Mouse (Mus musculus) heart, postnatal 25 days (tissue): Measurements from ENCODE around the gene Ptpa. TPM values are rescaled to one million over a fixed set of nuclear protein-coding genes. Genes with fewer than 3 reads are reported as not detected.
"Not testable (repeated sequence)": the region's sequence is repeated elsewhere in the genome, so short reads cannot be mapped to it uniquely, and the experiment has no call there.

Experiments
- DNase-seq: peaks from one replicate; pipeline ENCODE4 v3.0.0; 2022; ENCODE audit warnings: low spot score
- intact Hi-C: fragments of 180-260 bp; cut with DNase I; formaldehyde crosslinking; loops from one replicate; pipeline ENCODE4 v1.15.1; 2025
- total RNA-seq, 2 experiments: library from RNA; stranded (reverse); gene quantifications; 2 replicates each; pipeline ENCODE4 v1.2.3; 2021

Ptpa gene
- total RNA-seq, 2 experiments from 2014 or later, result 91.2 to 92.3 TPM

DNA sequence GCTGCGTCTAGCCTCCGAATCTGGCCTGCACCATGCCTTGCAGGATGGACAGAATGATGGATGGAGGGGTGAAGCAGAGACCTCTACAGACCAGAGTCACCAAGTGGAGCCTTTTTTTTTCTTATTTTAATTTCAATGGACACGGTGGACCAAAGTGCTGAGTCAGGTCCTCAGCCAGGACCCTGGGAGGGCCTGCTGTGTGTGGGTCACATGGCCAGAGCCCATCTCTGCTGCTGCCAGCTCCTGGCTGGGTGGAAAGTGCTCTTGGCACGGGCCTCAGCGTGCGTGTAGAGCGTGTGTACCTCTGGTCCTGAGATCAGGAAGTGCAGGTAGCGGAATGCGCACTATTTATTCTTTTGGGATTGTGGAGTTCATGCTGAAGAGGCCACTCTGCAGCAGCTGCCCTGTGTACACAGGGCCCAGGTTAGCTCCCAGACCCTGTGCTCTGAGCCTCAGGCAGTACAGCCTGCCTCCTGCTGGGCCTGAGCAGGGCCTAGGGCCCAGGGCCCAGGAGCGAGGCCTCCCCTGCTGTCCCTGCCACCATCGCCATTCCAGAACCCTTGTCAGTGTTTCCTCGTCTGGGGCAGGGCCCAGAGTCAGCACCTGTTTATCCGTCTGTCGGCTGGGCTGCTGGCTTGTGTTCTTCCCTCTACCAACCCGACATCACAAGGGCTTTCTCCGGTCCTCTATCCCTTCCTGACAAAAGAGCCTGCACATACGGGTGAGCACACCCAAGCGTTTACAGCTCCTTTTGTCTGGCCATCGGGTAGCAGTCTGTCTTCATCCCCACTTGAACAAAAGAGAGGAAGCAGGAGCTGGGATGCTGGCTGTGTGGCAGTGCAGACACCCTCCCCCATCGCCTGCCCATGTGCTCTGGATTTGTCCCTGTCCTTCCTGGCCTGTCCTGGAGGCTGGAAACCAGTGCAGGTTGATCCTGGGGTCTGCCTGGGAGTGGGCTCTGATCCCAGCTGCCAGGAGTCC, 16.4 kb upstream of the Ptpa start:
- intact Hi-C loops, result no loop called here

DNA sequence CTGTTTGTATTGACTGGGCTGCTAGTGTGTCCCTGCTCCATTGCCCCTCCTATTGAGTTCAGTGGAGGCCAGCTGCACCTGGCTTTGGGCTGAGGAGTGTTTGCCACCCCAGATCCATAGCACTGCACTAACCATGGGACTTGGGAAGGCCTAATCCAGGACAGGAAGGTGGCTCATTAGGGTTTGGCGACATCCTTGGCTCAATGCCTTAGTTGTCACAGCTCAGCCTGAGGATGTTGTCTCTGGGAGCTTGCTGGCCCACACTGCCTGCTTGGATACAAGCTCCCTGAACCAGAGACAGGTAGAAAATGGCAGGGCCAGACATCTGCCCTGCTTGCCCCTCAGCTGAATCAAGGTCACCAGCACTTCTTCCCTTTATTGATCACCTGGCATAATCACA, 14.3 kb upstream of the Ptpa start:
- intact Hi-C loops, result no loop called here
- no peak for DNase-seq

More for the DNA sequence above, 16.4 kb upstream of the Ptpa start:
- DNase-seq, result no peak

DNA sequence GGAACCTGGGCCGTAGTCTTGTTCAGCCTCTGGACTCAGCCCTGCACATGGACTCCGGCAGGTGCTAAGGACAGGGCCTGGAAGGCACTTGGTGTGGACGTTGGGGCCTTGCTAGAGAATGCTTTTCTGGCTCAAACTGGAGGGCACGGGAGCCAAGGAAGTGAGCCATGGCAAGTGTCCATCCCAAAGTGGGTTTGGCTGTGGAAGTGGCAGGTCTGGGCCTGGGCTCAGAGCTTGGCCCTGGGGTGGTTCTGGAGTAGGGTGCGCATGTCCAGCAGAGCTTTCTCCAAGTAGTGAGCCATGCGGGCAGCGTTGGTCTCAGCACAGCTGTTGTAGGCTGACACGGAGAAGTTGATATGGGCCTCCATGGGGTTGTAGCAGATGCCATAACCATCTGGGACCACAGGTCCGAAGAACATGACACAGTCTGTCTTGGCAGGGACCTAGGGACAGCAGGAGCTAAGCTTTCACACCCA, 13.4 kb upstream of the Ptpa start:
- intact Hi-C loops, result no loop called here

DNA sequence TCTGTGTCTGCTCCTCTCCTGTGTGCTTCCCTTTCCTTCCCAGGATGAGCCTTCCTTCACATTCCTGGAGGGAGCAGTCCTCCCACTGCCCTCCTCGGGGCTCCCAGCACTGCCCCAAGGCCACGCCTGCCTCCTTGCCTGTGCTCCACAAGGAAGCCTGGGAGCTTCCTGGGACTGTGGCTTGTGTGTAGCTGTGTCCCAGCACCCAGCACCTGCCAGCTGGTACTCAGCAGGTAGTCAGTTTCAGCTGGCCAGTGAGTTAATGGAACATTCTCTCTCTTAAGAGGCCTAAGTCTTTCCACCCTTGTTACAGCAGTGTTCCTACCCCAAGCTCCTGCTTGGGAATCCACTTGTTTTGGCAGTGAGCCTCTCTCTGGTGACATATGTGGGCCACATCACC, 13.0 kb upstream of the Ptpa start:
- no peak for DNase-seq
- intact Hi-C loops, result no loop called here

More for the DNA sequence above, 13.4 kb upstream of the Ptpa start:
- no peak for DNase-seq

DNA sequence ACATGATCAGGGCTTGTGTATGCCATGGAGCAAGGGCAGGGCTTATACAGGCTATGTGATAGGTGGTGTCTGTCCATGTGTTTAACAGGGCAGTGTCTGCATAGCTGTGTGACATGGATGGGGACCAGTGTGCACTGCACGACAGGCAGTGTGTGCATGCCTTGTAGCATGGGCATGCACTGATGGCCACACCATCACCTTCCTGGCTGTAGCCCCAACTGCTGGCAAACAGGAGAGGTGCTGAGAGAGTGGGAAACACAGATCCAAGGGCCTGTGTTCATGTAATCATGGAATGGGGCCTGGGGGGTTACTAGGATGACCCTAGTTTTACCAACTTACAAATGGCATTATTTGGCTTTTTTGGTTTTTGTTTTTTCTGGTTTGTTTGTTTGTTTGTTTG, 12.0 kb upstream of the Ptpa start:
- intact Hi-C loops, result no loop called here
- DNase-seq, result no peak

DNA sequence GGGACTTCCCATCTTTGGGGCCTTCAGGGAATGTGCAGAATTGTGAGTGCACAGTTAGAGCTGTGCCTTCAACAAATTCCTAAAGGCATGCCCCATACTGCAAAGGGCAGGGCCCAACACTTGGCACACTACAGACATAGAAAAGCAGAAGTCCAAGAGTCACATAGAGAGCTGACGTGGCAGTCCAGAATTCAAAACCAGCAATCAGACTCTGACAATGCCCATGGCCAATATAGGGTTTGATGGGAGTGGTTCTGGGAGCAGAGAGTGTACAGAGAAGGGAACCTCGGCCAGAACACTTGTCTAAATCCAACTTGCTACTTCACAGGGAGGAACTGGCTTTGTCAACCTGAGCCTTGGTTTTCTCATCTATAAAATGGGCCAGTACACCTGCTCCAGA, 8.6 kb upstream of the Ptpa start:
- intact Hi-C loops, result no loop called here
- DNase-seq, result no peak

DNA sequence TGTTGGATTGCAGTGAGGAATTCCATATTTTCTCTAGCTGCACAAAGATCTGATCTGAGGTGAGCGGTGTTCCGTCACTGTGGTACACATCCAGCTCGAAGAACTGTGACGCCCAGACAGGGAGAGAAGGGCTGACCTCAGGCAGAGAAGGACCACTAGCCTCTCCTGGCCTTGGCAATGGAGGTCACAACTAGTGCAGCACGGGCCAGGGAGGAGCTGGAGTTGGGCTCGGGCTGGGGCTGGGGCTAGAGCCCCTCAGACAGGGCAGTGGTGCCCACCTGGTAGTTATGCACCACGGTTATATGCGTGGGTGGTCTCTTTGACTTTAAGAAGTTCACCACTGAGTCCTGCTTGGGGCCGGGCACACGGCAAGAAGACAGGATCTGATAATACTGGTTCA, 8.1 kb upstream of the Ptpa start:
- intact Hi-C loops, result no loop called here
- DNase-seq, result no peak

DNA sequence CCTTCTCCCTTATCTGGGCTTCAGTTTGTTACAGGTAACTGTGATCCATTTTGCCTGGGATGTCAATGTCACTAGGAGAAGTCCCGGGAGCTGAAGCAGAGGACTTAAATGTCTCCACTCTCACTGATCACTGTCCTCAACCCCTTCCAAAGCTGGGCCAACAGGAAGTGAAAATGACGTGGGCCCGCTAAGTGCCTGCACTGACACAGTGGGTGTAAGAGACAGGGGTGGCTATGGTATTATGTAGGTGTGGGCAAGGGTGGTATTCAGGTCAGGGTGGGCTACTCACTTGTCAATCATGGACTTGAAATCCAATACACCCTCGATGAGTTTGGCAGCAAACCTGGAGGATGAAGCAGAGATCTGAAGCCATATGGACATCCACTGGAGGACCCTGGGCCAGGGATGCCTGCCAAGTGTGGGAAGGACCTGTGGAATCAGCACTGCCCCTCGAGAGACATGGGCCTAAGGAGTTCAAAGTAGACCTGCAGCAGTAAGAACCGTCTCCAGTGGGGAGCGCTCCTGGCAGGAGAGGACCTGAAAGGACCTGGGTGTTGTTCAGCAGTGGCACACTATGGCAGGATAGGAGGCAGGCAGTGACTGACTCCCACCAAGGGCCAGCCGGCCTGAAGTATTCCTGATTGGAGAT, 7.3 kb upstream of the Ptpa start:
- DNase-seq, result no peak
- intact Hi-C loops, result no loop called here

DNA sequence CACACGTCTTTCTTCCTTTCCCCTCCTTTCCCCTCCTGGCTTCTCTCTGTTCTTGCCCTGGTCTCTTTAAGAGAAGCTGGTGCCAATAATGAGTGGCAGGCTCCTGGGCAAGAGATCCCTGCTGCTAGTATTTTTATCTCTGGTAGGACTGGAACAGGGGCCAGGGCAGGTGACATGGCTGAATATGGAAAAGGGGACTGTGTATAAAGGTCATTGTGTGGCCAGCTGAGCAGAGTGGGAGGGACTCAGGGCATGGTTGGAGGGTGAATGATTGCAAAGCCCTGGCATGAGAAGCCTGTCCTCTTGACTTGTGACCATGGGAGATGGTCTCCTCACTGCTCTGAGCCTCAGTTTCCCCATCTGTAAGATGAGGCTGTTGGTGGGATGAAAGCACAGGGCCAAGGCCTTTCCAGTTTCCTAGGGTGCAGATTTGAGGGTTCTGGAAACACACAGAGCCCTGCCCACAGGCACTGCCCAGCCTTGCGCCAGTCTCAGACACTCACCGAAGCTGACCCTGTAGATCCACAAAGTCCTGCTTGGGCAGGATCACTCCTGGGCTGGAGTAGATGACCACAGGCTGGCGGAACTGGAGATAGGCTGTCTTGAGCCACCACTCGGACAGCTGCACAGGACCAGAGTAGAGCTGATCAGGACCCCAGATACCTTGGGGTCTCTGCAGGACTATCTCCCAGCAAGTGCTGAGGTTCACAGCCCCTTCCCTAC, 6.2 kb upstream of the Ptpa start:
- no peak for DNase-seq
- intact Hi-C loops, result no loop called here

DNA sequence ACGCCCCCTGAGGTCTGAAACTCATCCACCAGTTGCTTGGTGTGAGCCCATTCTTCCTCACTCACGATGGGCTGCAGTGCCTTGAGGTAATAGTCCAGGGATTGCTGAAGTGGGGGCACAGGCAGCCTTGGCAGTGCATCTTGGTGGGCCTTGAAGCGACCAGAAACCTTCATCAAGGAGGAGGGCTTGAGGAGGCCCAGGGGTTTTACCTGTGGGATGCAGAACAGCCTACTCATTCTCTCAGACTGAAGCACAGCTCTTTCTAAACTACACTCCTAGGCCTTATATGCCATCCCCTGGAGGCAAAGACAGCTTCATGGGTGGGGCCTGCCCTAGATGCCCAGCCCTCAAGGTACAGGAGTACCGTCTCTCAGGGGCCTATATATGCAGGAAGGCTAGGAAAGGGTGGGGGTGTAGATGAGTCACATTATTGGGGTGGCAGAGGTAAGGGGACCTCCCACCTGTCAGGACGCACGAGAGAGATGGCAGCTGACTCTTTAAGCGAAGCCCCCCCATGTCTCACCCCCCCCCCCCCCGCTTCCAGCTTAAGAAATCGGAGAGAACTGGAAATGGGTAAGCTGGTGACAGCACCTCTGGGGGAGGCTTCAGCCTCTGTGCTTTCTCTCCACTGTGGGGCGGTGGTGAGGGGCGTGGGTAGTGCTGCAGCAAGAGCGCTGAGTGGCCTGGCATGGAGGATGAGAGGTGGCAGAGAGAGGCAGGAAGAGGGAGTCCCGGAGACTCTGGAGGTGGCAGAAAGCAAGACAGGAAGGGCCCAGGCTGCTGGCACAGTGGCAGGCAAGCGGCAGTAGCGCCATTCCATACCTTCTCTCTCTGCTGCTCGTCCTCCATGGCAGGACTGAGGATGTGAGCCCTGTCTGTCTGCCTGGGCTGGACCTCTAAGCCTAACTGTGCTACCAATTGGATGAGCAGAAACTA, 2.5 kb upstream of the Ptpa start:
- DNase-seq, result no peak

DNA sequence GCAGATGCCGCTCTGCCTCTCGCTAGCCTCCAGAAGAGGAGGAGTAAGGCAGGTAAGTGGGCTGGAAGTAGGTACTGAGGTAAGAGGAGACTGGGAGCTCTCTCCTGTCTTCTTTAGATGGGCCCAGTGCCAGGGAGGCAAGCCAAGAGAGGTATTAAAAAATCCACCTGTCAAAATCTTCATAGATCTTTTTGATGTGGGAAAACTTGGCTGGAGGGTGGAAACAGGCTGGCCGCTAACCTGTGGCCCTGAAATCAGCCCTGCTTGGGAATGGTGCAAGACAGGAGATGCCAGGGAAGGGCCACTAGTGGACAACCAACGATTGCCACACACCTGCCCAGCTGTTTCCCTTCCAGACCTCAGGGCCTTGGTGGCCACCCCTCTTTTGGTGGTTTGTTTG, 1.7 kb upstream of the Ptpa start:
- DNase-seq, result no peak
- intact Hi-C loops, result loop anchor here (2.0 kb wide), 1 partner anchor 17 kb away; no protein-coding TSS in a partner anchor

More for the DNA sequence above, 2.5 kb upstream of the Ptpa start:
- intact Hi-C loops, result no loop called here

DNA sequence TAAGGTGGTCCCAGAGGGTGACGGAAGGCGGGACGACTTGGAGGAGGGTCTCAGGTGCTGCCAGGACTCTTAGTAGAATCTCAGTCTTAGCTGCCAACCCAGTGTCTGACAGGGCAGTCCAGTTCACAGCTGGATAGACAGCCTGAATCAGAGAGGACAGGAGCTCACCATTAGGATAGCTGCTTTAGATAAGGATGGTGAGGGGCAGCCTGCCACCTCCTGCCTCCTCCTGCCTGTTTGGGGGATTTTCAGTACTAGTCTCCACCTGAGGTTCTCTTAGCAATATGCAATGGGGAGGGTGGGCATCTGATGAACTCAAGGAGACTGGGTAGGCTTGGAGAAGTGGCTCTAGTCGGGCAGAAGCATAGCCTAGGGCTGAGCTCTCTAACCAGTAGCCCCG, 1.2 kb upstream of the Ptpa start:
- no peak for DNase-seq
- intact Hi-C loops, result loop anchor here (2.0 kb wide), 1 partner anchor 18 kb away; no protein-coding TSS in a partner anchor

DNA sequence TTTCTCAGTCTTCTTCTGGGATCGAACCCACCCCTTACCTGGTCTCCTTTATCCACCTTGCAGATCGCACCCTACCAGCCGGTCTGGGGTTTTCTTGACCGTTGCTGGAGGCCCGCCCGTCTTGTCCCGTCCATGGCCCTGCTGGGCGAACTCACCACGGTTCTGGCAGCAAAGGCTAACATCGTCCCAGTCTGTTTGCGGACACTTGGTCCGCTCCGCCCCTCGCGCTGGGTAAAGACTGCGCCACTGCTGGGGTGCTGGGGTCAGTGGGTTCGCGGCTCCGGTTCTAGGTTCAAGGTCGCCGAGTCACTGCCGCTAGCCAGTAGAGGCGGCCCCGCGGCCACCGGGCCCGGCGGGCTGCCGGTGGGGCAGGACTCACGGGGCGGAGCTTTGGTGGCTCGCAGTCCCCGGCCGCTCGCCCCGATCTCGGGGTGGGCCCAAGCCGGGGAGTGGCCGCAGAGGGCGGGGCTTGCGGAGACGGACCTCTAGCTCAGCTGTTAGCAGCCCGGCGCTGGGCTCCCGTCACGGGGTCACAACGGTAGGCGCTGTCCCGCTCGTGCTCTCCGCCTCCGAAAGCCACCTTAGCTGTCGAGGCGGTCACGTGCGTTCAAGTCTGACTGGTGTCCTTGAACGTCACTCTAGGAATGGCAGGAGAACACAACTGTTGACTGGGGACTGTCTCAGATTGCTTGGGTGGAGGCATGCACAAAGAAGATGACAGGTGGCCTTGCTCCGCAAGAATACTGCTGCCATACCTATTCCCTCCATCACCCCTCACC, 493 bp upstream of the Ptpa start, which contains the start of gene Crat:
TSS of gene Crat (minus strand) at position 657 of the 779 bp plus-strand sequence.
- intact Hi-C loops, result loop anchor here (2.0 kb wide), 1 partner anchor 19 kb away; no protein-coding TSS in a partner anchor
- DNase-seq, result peak; percentile 95

DNA sequence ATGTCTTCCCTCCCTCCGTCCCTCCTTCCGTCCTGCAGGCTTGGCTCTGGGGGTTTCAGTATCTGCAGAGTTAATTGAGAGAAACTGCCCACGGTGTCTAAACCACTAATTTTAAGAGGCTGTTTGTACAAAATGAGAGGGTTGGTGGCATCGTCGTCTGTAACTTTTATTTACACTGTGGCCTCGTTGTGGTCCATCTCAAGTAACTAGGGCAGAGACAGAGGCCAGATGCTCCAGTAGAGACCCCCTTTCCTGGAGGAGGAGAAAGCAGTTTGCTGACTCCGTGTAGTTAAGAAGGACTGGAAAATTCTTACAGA, 768 bp downstream of the Ptpa start:
- intact Hi-C loops, result no loop called here
- no peak for DNase-seq

DNA sequence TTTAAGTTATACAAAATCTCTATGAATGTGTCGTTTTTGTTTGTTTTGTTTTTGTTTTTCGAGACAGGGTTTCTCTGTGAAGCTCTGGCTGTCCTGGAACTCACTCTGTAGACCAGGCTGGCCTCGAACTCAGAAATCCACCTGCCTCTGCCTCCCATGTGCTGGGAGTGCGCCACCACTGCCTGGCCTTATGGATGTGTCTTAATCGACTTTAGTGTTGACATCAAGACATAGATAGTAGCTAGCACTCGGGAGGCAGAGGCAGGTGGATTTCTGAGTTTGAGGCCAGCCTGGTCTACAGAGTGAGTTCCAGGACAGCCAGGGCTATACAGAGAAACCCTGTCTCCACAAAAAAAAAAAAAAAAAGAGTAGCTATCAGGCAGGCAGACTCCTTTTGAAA, 1.3 kb downstream of the Ptpa start:
- DNase-seq, intact Hi-C loops: not testable (repeated sequence)

DNA sequence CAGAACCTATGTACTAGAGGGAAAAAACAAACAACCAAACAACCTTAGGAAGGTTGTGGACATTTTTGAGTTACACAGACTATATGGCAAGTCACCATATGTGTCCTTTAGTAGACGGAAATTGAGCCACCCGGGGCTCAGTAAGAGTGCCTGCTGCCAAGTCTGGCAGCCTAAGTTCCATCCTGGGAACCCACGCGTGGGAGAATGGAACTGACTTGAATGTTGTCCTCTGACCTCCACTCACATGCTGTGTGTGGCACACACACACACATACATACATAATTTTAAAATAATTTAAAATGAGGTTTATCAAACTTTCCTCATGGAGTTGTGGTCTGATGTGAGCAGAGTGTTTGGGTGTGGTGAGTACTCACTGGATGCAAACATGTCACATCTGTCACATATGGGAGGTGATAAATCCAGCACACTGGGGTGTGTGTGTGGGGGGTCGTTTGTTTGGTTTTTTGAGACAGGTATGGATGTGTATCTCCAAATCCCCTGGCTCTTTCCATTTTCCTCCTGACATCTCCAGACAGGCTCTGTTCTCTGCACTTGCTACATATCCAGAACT, 1.8 kb downstream of the Ptpa start:
- no peak for DNase-seq
- intact Hi-C loops, result no loop called here

DNA sequence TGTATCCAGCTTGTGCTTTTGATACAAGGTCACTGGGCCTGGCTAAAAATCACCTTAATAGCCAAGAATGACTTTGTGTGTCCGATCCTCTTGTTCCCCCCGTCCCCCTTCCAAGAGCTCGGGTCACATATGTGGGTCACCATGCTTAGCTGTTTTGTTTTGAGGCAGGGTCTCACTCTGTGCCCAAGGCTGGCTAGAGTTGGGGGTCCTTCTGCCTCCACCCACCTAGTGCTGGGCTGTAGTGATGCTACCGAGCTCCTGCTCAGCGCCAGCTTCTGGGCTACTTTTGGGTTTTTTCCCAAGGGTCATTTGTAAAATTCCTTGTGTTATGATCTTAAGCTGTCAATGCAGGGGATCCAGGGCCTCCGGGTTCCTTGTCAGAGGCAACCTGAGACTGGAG, 2.4 kb downstream of the Ptpa start:
- intact Hi-C loops, result no loop called here
- DNase-seq, result no peak

DNA sequence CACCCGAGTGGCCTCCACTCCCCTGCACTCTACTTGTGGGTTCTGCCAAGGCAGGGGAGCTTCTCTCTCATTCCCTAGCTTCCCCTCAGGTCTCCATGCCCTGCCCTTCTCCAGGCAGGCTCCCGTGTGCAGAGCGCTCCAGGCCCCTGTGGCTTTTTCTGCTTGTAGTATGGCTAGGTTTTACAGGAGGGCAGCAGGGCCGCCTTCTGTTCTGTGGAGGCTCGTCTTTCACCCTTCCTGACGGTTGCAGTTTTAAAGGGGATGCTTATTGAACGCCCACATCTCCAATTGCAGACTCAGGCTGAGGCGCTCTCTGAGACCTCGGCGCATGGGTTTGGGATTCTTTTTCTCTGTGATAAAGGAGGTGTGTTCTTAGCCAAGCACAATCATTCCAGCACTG, 3.3 kb downstream of the Ptpa start:
- intact Hi-C loops, result no loop called here
- no peak for DNase-seq
